Mouse (Mus musculus): ENCODE data around the gene Lrpprc.

DNA sequence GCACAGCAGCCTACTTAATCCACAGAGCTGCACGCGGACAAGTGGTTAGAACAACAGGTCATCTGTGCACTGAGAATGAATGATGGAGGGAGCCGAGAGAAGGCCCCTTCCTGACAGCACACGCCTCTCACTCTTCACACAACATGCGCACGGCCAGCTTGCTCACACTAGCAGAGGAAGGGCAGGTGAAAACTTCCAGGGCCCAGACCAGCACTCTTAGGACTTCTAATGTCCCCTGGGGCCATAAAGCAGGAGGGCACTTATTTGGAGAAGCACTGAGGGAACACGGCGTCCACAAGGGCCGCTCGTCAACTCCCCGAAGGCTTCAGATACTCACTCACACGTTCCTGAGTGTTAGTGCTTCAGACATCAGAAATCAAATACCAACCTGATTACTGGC lies 59.2 kb downstream of the Lrpprc start:
- no peak for TF ChIP-seq CTCF (IDR thresholded peaks at IDR 0.05; ENCODE audit: control insufficient read depth, insufficient read depth, insufficient read length)
- TF ChIP-seq USF1 (IDR thresholded peaks at IDR 0.05; ENCODE audit: low read depth) = no peak
- TF ChIP-seq MAX (IDR thresholded peaks at IDR 0.05) = no peak
- no peak for TF ChIP-seq MYOD1 (IDR thresholded peaks at IDR 0.05; ENCODE audit: control insufficient read depth, insufficient read length, low read depth)

Measured in C2C12 (cell line).